Mouse (Mus musculus): ENCODE data around the gene Taf13. TPM values are rescaled to one million over a fixed set of nuclear protein-coding genes. Genes with fewer than 3 reads are reported as not detected.

Taf13 gene
- polyA plus RNA-seq (2015; fragmentation: Nextera tagmentation; extraction: Ambion mirVana) = 36.2 and 41.1 TPM in 2 replicates

GRCm38 (mm10) chr3:108571443-108572294, at the start of gene Taf13:
TSS of gene Taf13 (plus strand) at chr3:108571698.

GRCm38 (mm10) chr3:108533951-108534350, 37.5 kb upstream of the Taf13 start, which contains the start of gene 1700013F07Rik:
TSS of gene 1700013F07Rik (plus strand) at chr3:108534150.

GRCm38 (mm10) chr3:108536517-108537260, 34.8 kb upstream of the Taf13 start, which contains the start of gene 5330417C22Rik:
TSS of gene 5330417C22Rik (minus strand) at chr3:108536536.

GRCm38 (mm10) chr3:108562133-108562730, 9.3 kb upstream of the Taf13 start, which contains the start of gene Tmem167b:
TSS of gene Tmem167b (minus strand) at chr3:108562466.

GRCm38 (mm10) chr3:108590786-108591529, 19.5 kb downstream of the Taf13 start, which contains the start of gene Wdr47:
TSS of gene Wdr47 (plus strand) at chr3:108591279.

Small RNA genes lying within 50 kb of the gene (microRNA-seq; reads per million reads assigned to microRNA genes)
- gene Gm22860 = not detected

Other genes starting within 250 kb of the Taf13 start
- gene Mybphl, start 206.8 kb upstream of the Taf13 start, polyA plus RNA-seq (2015; fragmentation: Nextera tagmentation; extraction: Ambion mirVana) = 0.15 and 0.18 TPM in 2 replicates
- 4.7 and 5.3 TPM in 2 replicates for gene Psrc1, start 187.9 kb upstream of the Taf13 start, polyA plus RNA-seq (2015; fragmentation: Nextera tagmentation; extraction: Ambion mirVana)
- gene Celsr2, start 156.1 kb upstream of the Taf13 start, polyA plus RNA-seq (2015; fragmentation: Nextera tagmentation; extraction: Ambion mirVana) = 36.1 and 38.5 TPM in 2 replicates
- gene Sars, start 126.5 kb upstream of the Taf13 start, polyA plus RNA-seq (2015; fragmentation: Nextera tagmentation; extraction: Ambion mirVana) = 198 and 209 TPM in 2 replicates
- gene 1700013F07Rik, start 37.5 kb upstream of the Taf13 start, polyA plus RNA-seq (2015; fragmentation: Nextera tagmentation; extraction: Ambion mirVana) = 1.1 and 1.8 TPM in 2 replicates
- 21.6 TPM in 2 replicates for gene 5330417C22Rik, start 35.2 kb upstream of the Taf13 start, polyA plus RNA-seq (2015; fragmentation: Nextera tagmentation; extraction: Ambion mirVana)
- gene Tmem167b, start 9.2 kb upstream of the Taf13 start, polyA plus RNA-seq (2015; fragmentation: Nextera tagmentation; extraction: Ambion mirVana) = 33.4 and 36.0 TPM in 2 replicates
- gene Wdr47, start 19.6 kb downstream of the Taf13 start, polyA plus RNA-seq (2015; fragmentation: Nextera tagmentation; extraction: Ambion mirVana) = 61.6 and 66.7 TPM in 2 replicates
- 39.7 and 44.1 TPM in 2 replicates for gene Clcc1, start 82.2 kb downstream of the Taf13 start, polyA plus RNA-seq (2015; fragmentation: Nextera tagmentation; extraction: Ambion mirVana)
- 16.1 and 18.6 TPM in 2 replicates for gene Gpsm2, start 150.6 kb downstream of the Taf13 start, polyA plus RNA-seq (2015; fragmentation: Nextera tagmentation; extraction: Ambion mirVana)
- not detected in 2 replicates for gene Aknad1, start 168.0 kb downstream of the Taf13 start, polyA plus RNA-seq (2015; fragmentation: Nextera tagmentation; extraction: Ambion mirVana)